Mouse (Mus musculus): ENCODE measurements around the gene Prex1. TPM values are rescaled to one million over a fixed set of nuclear protein-coding genes. Genes with fewer than 3 reads are reported as not detected.
A peak's percentile ranks its signal among the peaks of the same experiment; 100 is the strongest.

The Prex1 gene
- total and polyA plus RNA-seq, 2 experiments from 2014 or later: 4.0 to 6.2 TPM

GRCm38 (mm10) chr2:166579361-166579760 is 134.3 kb downstream of the Prex1 start:
- Histone ChIP-seq H3K36me3 (replicated peaks; ENCODE audit: control insufficient read depth, insufficient read depth, low read length) (peaks cover 19% of the 10 kb centered on the region), H3K4me1 (ENCODE audit: control insufficient read depth, insufficient read depth) (0 out of 2 replicates have a peak, but pooled peaks cover 6% of the 10 kb centered on the region), H3K4me3 (ENCODE audit: low read depth, low read length) (no peak overlapping the region), H3K27ac (ENCODE audit: low read depth) (no peak overlapping the region), H3K27me3 (ENCODE audit: control insufficient read depth, insufficient read depth, low read length) (no peaks in the 10 kb centered on the region), H3K9ac (replicated peaks; ENCODE audit: low read depth, low read length) (no peak overlapping the region), H3K9me3 (replicated peaks; ENCODE audit: control insufficient read depth, low read length) (no peaks in the 10 kb centered on the region), H3K4me2 (ENCODE audit: low read depth, low read length) (no peak overlapping the region)
- ATAC-seq (ENCODE audit: insufficient read depth, low read depth): no peak
- 77% methylated on average over 10 of the region's 10 CpGs for WGBS
- DNase-seq (ENCODE audit: low spot score): no peak
- TF ChIP-seq CTCF (IDR thresholded peaks at IDR 0.05; ENCODE audit: low read depth) (no peak), EP300 (IDR thresholded peaks at IDR 0.05; ENCODE audit: low read depth) (no peak)

GRCm38 (mm10) chr2:166575419-166575818 is 138.2 kb downstream of the Prex1 start:
- Histone ChIP-seq H3K9me3 (replicated peaks; ENCODE audit: control insufficient read depth, low read length) (no peaks in the 10 kb centered on the region), H3K4me2 (ENCODE audit: low read depth, low read length) (no peak overlapping the region), H3K27me3 (ENCODE audit: control insufficient read depth, insufficient read depth, low read length) (no peaks in the 10 kb centered on the region), H3K4me1 (ENCODE audit: control insufficient read depth, insufficient read depth) (0 out of 2 replicates have a peak, but pooled peaks cover 6% of the 10 kb centered on the region), H3K36me3 (replicated peaks; ENCODE audit: control insufficient read depth, insufficient read depth, low read length) (peaks cover 10% of the 10 kb centered on the region; the same call in 1 of the 2 replicates), H3K9ac (replicated peaks; ENCODE audit: low read depth, low read length) (no peak overlapping the region), H3K27ac (ENCODE audit: low read depth) (no peak overlapping the region), H3K4me3 (ENCODE audit: low read depth, low read length) (no peak overlapping the region)
- DNase-seq (ENCODE audit: low spot score) (no peak), ATAC-seq (ENCODE audit: insufficient read depth, low read depth) (no peak)
- no peak for TF ChIP-seq EP300 (IDR thresholded peaks at IDR 0.05; ENCODE audit: low read depth)
- 64% methylated on average over 16 of the region's 17 CpGs for WGBS

GRCm38 (mm10) chr2:166574934-166575333 is 138.7 kb downstream of the Prex1 start:
- no peak overlapping the region for H3K4me2 ChIP-seq (ENCODE audit: low read depth, low read length)
- no peaks in the 10 kb centered on the region for H3K9me3 ChIP-seq (replicated peaks; ENCODE audit: control insufficient read depth, low read length)
- H3K27ac ChIP-seq (ENCODE audit: low read depth): no peak overlapping the region
- H3K36me3 ChIP-seq (replicated peaks; ENCODE audit: control insufficient read depth, insufficient read depth, low read length): peaks cover 11% of the 10 kb centered on the region; the same call in 1 of the 2 replicates
- H3K27me3 ChIP-seq (ENCODE audit: control insufficient read depth, insufficient read depth, low read length): no peaks in the 10 kb centered on the region
- ATAC-seq (ENCODE audit: insufficient read depth, low read depth): peak; percentile 44; the same call in 1 of the 2 replicates
- 25% methylated on average over 7 of the region's 7 CpGs for WGBS
- peak; percentile 39 for DNase-seq (ENCODE audit: low spot score)
- TF ChIP-seq EP300 (IDR thresholded peaks at IDR 0.05; ENCODE audit: low read depth) (no peak), CTCF (IDR thresholded peaks at IDR 0.05; ENCODE audit: low read depth) (peak; percentile 76)
- 0 out of 2 replicates have a peak, but pooled peaks cover 6% of the 10 kb centered on the region for H3K4me1 ChIP-seq (ENCODE audit: control insufficient read depth, insufficient read depth)
- H3K4me3 ChIP-seq (ENCODE audit: low read depth, low read length): no peak overlapping the region
- H3K9ac ChIP-seq (replicated peaks; ENCODE audit: low read depth, low read length): no peak overlapping the region

GRCm38 (mm10) chr2:166573621-166574020 is 140.0 kb downstream of the Prex1 start:
- Histone ChIP-seq H3K27me3 (ENCODE audit: control insufficient read depth, insufficient read depth, low read length) (no peaks in the 10 kb centered on the region), H3K4me3 (ENCODE audit: low read depth, low read length) (no peak overlapping the region), H3K9ac (replicated peaks; ENCODE audit: low read depth, low read length) (no peak overlapping the region), H3K4me1 (ENCODE audit: control insufficient read depth, insufficient read depth) (0 out of 2 replicates have a peak, but pooled peaks cover 6% of the 10 kb centered on the region), H3K36me3 (replicated peaks; ENCODE audit: control insufficient read depth, insufficient read depth, low read length) (peaks cover 13% of the 10 kb centered on the region; the same call in 1 of the 2 replicates), H3K27ac (ENCODE audit: low read depth) (no peak overlapping the region), H3K9me3 (replicated peaks; ENCODE audit: control insufficient read depth, low read length) (no peaks in the 10 kb centered on the region), H3K4me2 (ENCODE audit: low read depth, low read length) (no peak overlapping the region)
- WGBS: 70% methylated on average over 5 of the region's 5 CpGs
- no peak for TF ChIP-seq EP300 (IDR thresholded peaks at IDR 0.05; ENCODE audit: low read depth)
- no peak for TF ChIP-seq CTCF (IDR thresholded peaks at IDR 0.05; ENCODE audit: low read depth)
- no peak for DNase-seq (ENCODE audit: low spot score)
- no peak for ATAC-seq (ENCODE audit: insufficient read depth, low read depth)

GRCm38 (mm10) chr2:166572297-166572696 is 141.3 kb downstream of the Prex1 start:
- no peak overlapping the region for H3K9ac ChIP-seq (replicated peaks; ENCODE audit: low read depth, low read length)
- no peak overlapping the region for H3K27ac ChIP-seq (ENCODE audit: low read depth)
- 0 out of 2 replicates have a peak, but pooled peaks cover 1% of the 10 kb centered on the region for H3K4me1 ChIP-seq (ENCODE audit: control insufficient read depth, insufficient read depth)
- 97% methylated on average over 3 of the region's 3 CpGs for WGBS
- no peak for TF ChIP-seq EP300 (IDR thresholded peaks at IDR 0.05; ENCODE audit: low read depth)
- TF ChIP-seq CTCF (IDR thresholded peaks at IDR 0.05; ENCODE audit: low read depth): no peak
- no peak for DNase-seq (ENCODE audit: low spot score)
- H3K4me3 ChIP-seq (ENCODE audit: low read depth, low read length): no peak overlapping the region
- ATAC-seq (ENCODE audit: insufficient read depth, low read depth): no peak
- H3K4me2 ChIP-seq (ENCODE audit: low read depth, low read length): no peak overlapping the region
- H3K9me3 ChIP-seq (replicated peaks; ENCODE audit: control insufficient read depth, low read length): no peaks in the 10 kb centered on the region
- peaks cover 13% of the 10 kb centered on the region; the same call in 1 of the 2 replicates for H3K36me3 ChIP-seq (replicated peaks; ENCODE audit: control insufficient read depth, insufficient read depth, low read length)
- H3K27me3 ChIP-seq (ENCODE audit: control insufficient read depth, insufficient read depth, low read length): no peaks in the 10 kb centered on the region

- no peaks in the 10 kb centered on the region for H3K9me3 ChIP-seq (replicated peaks; ENCODE audit: control insufficient read depth, low read length)
- DNase-seq (ENCODE audit: low spot score) (no peak), ATAC-seq (ENCODE audit: insufficient read depth, low read depth) (no peak)
- no peak overlapping the region for H3K27ac ChIP-seq (ENCODE audit: low read depth)
- TF ChIP-seq EP300 (IDR thresholded peaks at IDR 0.05; ENCODE audit: low read depth) (no peak), CTCF (IDR thresholded peaks at IDR 0.05; ENCODE audit: low read depth) (no peak)
- H3K4me3 ChIP-seq (ENCODE audit: low read depth, low read length): no peak overlapping the region
- no peak overlapping the region for H3K4me2 ChIP-seq (ENCODE audit: low read depth, low read length)
- H3K4me1 ChIP-seq (ENCODE audit: control insufficient read depth, insufficient read depth): no peaks in the 10 kb centered on the region
- peaks cover 13% of the 10 kb centered on the region; the same call in 1 of the 2 replicates for H3K36me3 ChIP-seq (replicated peaks; ENCODE audit: control insufficient read depth, insufficient read depth, low read length)
- 91% methylated on average over 9 of the region's 9 CpGs for WGBS
- H3K9ac ChIP-seq (replicated peaks; ENCODE audit: low read depth, low read length): no peak overlapping the region
- H3K27me3 ChIP-seq (ENCODE audit: control insufficient read depth, insufficient read depth, low read length): no peaks in the 10 kb centered on the region
These were observed 144.4 kb downstream of the Prex1 start for GRCm38 (mm10) chr2:166569182-166569581.
